Mouse (Mus musculus): ENCODE results near the gene Olfr1283. TPM values are rescaled to one million over a fixed set of nuclear protein-coding genes. Genes with fewer than 3 reads are reported as not detected.

The Olfr1283 gene
- polyA plus RNA-seq (2015; fragmentation: Illumina TruSeq; extraction: RNeasy Lipid Tissue Mini Kit (QIAGEN cat#74804); ENCODE audit: insufficient read depth, low replicate concordance), result not detected

GRCm38 (mm10) chr2:111366490-111366889, at the start of gene Olfr1283:
Gene Olfr1283, plus strand, starts transcription at chr2:111366790.

GRCm38 (mm10) chr2:111326220-111326619, 40.4 kb upstream of the Olfr1283 start, which contains the start of gene Olfr1281:
Gene Olfr1281, plus strand, starts transcription at chr2:111326520.

GRCm38 (mm10) chr2:111335976-111336375, 30.6 kb upstream of the Olfr1283 start, which contains the start of gene Olfr1282:
Gene Olfr1282, minus strand, starts transcription at chr2:111336076.

GRCm38 (mm10) chr2:111375222-111375621, 8.6 kb downstream of the Olfr1283 start, which contains the start of gene Olfr1284:
Gene Olfr1284, plus strand, starts transcription at chr2:111375522.

Other genes with a start within 250 kb of the Olfr1283 start
- not detected for gene Gm15130, start 213.9 kb upstream of the Olfr1283 start, polyA plus RNA-seq (2015; fragmentation: Illumina TruSeq; extraction: RNeasy Lipid Tissue Mini Kit (QIAGEN cat#74804); ENCODE audit: insufficient read depth, low replicate concordance)
- gene 4930430A15Rik, start 137.2 kb upstream of the Olfr1283 start, polyA plus RNA-seq (2015; fragmentation: Illumina TruSeq; extraction: RNeasy Lipid Tissue Mini Kit (QIAGEN cat#74804); ENCODE audit: insufficient read depth, low replicate concordance), result not detected
- not detected for gene Olfr1275, start 131.5 kb upstream of the Olfr1283 start, polyA plus RNA-seq (2015; fragmentation: Illumina TruSeq; extraction: RNeasy Lipid Tissue Mini Kit (QIAGEN cat#74804); ENCODE audit: insufficient read depth, low replicate concordance)
- not detected for gene Olfr1276, start 112.3 kb upstream of the Olfr1283 start, polyA plus RNA-seq (2015; fragmentation: Illumina TruSeq; extraction: RNeasy Lipid Tissue Mini Kit (QIAGEN cat#74804); ENCODE audit: insufficient read depth, low replicate concordance)
- not detected for gene Olfr1277, start 92.7 kb upstream of the Olfr1283 start, polyA plus RNA-seq (2015; fragmentation: Illumina TruSeq; extraction: RNeasy Lipid Tissue Mini Kit (QIAGEN cat#74804); ENCODE audit: insufficient read depth, low replicate concordance)
- gene Olfr1278, start 76.7 kb upstream of the Olfr1283 start, polyA plus RNA-seq (2015; fragmentation: Illumina TruSeq; extraction: RNeasy Lipid Tissue Mini Kit (QIAGEN cat#74804); ENCODE audit: insufficient read depth, low replicate concordance), result not detected
- not detected for gene Olfr1279, start 66.2 kb upstream of the Olfr1283 start, polyA plus RNA-seq (2015; fragmentation: Illumina TruSeq; extraction: RNeasy Lipid Tissue Mini Kit (QIAGEN cat#74804); ENCODE audit: insufficient read depth, low replicate concordance)
- gene Olfr1280, start 52.8 kb upstream of the Olfr1283 start, polyA plus RNA-seq (2015; fragmentation: Illumina TruSeq; extraction: RNeasy Lipid Tissue Mini Kit (QIAGEN cat#74804); ENCODE audit: insufficient read depth, low replicate concordance), result not detected
- gene Olfr1281, start 40.3 kb upstream of the Olfr1283 start, polyA plus RNA-seq (2015; fragmentation: Illumina TruSeq; extraction: RNeasy Lipid Tissue Mini Kit (QIAGEN cat#74804); ENCODE audit: insufficient read depth, low replicate concordance), result not detected
- not detected for gene Olfr1282, start 30.7 kb upstream of the Olfr1283 start, polyA plus RNA-seq (2015; fragmentation: Illumina TruSeq; extraction: RNeasy Lipid Tissue Mini Kit (QIAGEN cat#74804); ENCODE audit: insufficient read depth, low replicate concordance)
- gene Olfr1284, start 8.7 kb downstream of the Olfr1283 start, polyA plus RNA-seq (2015; fragmentation: Illumina TruSeq; extraction: RNeasy Lipid Tissue Mini Kit (QIAGEN cat#74804); ENCODE audit: insufficient read depth, low replicate concordance), result not detected
- gene Olfr1286, start 56.3 kb downstream of the Olfr1283 start, polyA plus RNA-seq (2015; fragmentation: Illumina TruSeq; extraction: RNeasy Lipid Tissue Mini Kit (QIAGEN cat#74804); ENCODE audit: insufficient read depth, low replicate concordance), result not detected
- not detected for gene Olfr1287, start 82.4 kb downstream of the Olfr1283 start, polyA plus RNA-seq (2015; fragmentation: Illumina TruSeq; extraction: RNeasy Lipid Tissue Mini Kit (QIAGEN cat#74804); ENCODE audit: insufficient read depth, low replicate concordance)
- gene Olfr1288, start 107.3 kb downstream of the Olfr1283 start, polyA plus RNA-seq (2015; fragmentation: Illumina TruSeq; extraction: RNeasy Lipid Tissue Mini Kit (QIAGEN cat#74804); ENCODE audit: insufficient read depth, low replicate concordance), result not detected
- gene Olfr1289, start 114.0 kb downstream of the Olfr1283 start, polyA plus RNA-seq (2015; fragmentation: Illumina TruSeq; extraction: RNeasy Lipid Tissue Mini Kit (QIAGEN cat#74804); ENCODE audit: insufficient read depth, low replicate concordance), result not detected
- not detected for gene Olfr1290, start 127.0 kb downstream of the Olfr1283 start, polyA plus RNA-seq (2015; fragmentation: Illumina TruSeq; extraction: RNeasy Lipid Tissue Mini Kit (QIAGEN cat#74804); ENCODE audit: insufficient read depth, low replicate concordance)
- gene Olfr1291-ps1, start 130.4 kb downstream of the Olfr1283 start, polyA plus RNA-seq (2015; fragmentation: Illumina TruSeq; extraction: RNeasy Lipid Tissue Mini Kit (QIAGEN cat#74804); ENCODE audit: insufficient read depth, low replicate concordance), result not detected
- not detected for gene Olfr1293-ps, start 158.4 kb downstream of the Olfr1283 start, polyA plus RNA-seq (2015; fragmentation: Illumina TruSeq; extraction: RNeasy Lipid Tissue Mini Kit (QIAGEN cat#74804); ENCODE audit: insufficient read depth, low replicate concordance)
- gene Olfr1294, start 173.5 kb downstream of the Olfr1283 start, polyA plus RNA-seq (2015; fragmentation: Illumina TruSeq; extraction: RNeasy Lipid Tissue Mini Kit (QIAGEN cat#74804); ENCODE audit: insufficient read depth, low replicate concordance), result not detected
- not detected for gene Olfr1295, start 202.9 kb downstream of the Olfr1283 start, polyA plus RNA-seq (2015; fragmentation: Illumina TruSeq; extraction: RNeasy Lipid Tissue Mini Kit (QIAGEN cat#74804); ENCODE audit: insufficient read depth, low replicate concordance)